Mouse (Mus musculus) heart, adult 18-20 months (tissue): ENCODE results near the gene Ppp1cc. TPM values are rescaled to one million over a fixed set of nuclear protein-coding genes. Genes with fewer than 3 reads are reported as not detected.
"Not testable (repeated sequence)": the region's sequence is repeated elsewhere in the genome, so short reads cannot be mapped to it uniquely, and the experiment has no call there.

Experiments used
- DNase-seq, 2 experiments: peaks; one replicate each; pipeline ENCODE4 v3.0.0; 2021 to 2022; ENCODE audit warnings: mixed read lengths in 1 of 2
- total RNA-seq, 2 experiments: library from RNA; stranded (reverse); gene quantifications; 2 replicates each; pipeline ENCODE4 v1.2.3; 2021

Ppp1cc gene
- total RNA-seq, 2 experiments from 2014 or later: 105 to 113 TPM

DNA sequence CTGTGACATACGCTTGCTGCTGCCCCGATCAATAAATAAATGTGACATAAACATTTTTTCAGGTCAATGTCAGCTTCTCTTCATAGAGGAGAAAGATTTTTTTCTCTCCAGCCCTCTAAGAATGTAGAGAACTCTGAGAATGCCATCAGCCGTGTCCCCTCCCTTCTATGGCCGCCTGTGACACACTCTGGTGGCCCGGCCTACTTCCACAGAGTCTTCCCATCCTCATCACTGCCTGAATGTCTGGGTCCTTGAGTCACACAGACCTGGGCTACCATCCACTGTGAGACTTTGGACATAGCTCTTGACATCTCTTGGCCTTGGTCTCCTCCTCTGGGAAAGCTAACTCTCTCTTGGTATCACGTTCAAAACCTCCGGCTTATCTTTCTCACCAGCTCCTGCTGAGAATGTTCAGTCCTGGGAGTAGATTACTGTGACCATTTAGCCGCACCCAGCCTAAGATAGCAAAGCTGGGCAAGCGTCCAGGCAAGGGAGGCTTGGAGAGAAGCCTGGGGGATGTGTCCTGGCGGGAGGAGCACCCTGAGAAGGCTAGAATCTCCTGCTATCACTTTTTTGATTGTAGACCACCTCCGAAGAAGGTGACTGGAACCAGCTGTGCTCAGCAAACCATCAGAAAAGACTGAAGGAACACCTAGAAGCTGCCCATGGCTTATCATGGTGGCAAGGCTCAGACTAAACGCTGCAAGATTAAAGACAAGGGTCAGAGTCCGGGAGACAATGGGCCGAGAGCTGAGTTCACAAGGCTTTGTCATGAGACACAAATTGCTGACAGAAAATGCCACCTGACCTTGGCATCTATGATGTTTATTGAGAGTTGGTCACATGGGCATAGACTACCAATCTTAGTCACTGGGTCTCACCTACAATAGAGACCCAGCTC, 21.3 kb upstream of the Ppp1cc start:
- DNase-seq: peak; percentile 82 to 85

GRCm38 (mm10) chr5:122138856-122139255, 19.2 kb upstream of the Ppp1cc start:
- no peak for DNase-seq

DNA sequence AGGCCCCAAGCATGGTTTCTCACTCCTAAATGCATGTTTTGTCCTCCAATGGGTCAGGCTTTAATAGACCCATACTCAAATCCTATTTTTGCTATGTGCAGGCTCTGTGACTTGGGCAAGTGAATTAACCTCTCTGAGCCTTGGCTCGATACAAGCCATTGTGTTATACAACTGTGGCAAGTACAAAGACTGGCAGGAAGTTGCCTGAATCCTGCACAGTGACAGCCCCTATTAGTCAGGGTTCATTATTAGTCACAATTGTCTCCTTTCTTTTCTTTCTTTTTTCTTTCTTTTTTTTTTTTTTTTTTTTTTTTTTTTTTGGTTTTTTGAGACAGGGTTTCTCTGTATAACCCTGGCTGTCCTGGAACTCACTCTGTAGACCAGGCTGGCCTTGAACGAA, 18.3 kb upstream of the Ppp1cc start:
- not testable (repeated sequence) for DNase-seq

- DNase-seq: no peak
These were observed 17.4 kb upstream of the Ppp1cc start, which contains the start of gene Ccdc63 for GRCm38 (mm10) chr5:122140723-122141122. TSS of gene Ccdc63 (minus strand) at chr5:122140823.

- peak in 1 of 2 experiments; percentile 71 for DNase-seq
These were observed 15.7 kb upstream of the Ppp1cc start for GRCm38 (mm10) chr5:122142230-122142992.

DNA sequence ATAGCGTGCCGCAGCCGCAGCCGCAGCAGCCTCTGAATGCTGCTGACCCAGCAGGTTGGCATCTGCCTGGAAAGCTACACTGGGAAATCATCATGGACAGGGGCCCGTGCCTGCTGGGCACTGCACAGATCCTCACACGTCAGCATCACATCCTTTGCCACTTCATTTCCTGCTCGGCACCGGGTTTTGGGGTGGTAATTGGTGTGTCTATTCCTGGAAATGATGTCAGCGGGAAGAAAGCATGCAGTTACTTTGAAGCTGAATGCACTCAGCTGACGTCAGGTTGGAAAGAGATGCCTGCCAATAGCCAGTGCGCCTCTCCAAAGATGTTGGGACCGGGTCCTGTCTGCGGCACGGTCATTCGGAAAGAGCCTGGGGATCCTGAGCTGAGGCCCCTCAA, 14.5 kb upstream of the Ppp1cc start:
- peak; percentile 80 to 89 for DNase-seq

DNA sequence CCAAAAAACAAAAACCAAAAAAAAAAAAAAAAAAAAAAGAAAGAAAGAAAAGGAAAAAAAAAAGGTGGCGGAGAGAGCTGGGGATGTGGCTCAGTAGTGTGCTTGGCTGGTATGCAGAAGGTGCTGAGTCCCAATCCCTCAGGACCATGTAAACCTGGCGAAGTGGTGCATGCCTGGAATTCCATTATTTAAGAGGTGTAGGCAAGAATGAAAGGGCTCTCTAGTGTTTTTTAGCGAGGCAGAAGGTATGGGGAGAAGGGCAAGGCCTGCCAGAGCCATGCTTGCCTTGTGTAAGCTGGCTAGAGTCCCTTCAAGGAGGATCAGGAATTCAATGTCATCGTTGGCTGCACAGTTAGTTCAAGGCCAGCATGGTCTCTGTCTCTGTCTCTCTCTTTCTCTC, 13.3 kb upstream of the Ppp1cc start:
- DNase-seq: peak in 1 of 2 experiments; percentile 15

- peak; percentile 84 for DNase-seq
These were observed 12.6 kb upstream of the Ppp1cc start for GRCm38 (mm10) chr5:122145381-122146055.

DNA sequence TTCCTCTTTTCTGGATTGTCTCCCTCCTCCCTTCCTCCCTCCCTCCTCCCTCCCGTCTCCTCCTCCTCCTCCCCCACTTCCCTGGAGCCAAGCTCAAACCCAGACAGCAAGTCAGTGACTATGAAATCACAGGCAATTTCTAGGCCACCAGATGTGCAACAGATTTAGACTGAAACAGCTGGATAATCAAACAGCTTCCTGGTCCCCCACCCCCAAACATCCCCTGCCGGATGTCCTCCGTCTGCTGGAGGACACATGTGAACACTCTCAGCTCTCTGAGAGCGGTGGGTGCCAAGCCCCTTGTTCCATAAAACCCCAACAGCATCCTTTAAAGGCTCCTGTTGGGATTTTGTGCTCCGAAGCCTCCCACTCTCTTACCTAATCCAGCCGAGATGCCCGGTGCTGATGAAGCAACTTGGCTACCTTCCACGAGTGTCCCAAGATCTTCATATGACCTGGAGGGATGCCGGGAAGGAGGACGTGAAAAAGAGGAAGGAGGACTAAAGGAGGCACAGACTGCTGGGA, 12.0 kb upstream of the Ppp1cc start:
- DNase-seq: peak; percentile 86 to 88

DNA sequence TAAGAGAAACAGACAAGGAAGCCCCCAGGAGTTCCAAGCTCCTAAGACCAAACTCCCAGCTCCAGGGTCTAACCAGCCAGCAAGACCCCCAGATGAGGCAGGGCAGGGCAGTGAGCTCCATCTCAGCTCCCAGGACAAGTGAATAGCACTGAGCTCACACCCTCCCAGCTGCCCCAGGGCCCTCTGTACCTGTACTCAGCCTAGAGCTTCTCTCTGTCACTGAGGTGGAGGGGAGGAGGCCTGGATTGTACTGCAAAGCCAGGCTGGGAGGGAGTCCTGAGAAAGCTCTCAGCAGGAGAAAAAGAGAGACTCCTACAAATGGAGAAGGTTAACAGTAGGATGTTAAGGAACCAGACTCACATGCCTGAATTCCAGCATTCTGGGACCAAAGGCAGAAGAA, 11.5 kb upstream of the Ppp1cc start:
- no peak for DNase-seq

DNA sequence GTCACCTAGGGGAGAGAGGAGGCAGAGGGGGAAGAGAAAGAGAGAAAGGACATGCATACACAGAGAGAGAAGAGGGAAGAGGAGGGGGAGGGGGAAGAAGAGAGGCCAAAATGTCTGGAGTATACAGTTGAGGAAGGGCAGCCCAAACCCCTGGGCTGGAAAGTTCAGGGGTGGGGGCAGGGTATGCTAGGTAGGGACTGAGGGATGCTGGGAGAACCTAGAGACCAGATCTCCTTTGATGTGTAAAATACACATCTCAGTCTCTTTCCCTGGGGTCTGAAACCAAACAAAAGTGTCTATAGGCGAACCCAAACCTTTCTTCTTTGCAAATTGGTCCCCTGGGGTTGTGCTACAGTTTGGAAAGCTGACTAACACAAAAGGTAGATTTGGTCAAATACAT, 10.0 kb upstream of the Ppp1cc start:
- no peak for DNase-seq

DNA sequence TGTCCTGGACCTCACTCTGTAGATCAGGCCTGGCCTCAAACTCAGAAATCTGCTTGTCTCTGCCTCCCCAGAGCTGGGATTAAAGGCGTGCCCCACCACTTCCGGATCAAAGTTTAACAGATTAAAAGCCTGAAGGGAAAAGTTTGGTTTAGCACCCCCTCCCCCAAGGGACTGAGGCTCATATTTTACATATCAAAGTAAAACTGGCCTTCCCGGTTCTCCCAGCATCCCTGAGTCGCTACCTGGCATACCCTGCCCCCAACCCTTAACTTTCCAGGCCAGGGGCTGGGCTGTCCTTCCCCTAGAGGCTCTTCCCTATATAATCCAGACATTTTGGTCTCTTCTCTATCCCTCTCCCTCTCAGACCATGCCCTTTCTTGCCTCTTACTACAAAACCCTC, 8.8 kb upstream of the Ppp1cc start:
- DNase-seq: no peak

GRCm38 (mm10) chr5:122152508-122152907, 5.6 kb upstream of the Ppp1cc start:
- not testable (repeated sequence) for DNase-seq

DNA sequence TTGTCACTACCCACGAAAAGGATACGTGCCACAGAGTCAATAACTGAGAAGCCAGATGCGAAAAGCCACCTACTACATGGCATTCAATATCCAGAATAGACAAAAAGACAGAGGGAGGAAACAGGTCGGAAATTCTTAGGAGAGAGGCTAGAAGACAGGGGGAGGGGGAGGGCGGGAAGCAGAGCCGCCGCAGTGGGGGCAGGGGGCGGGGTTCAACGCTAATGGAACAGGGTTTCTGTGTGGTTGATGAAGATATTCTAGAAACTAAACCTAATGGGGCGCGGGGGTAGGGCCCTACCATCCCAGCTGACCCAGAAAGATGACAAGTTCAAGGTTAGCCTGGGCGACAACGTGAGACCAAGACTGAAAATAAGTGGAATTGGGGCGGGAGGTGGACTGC, 4.1 kb upstream of the Ppp1cc start:
- DNase-seq: no peak

GRCm38 (mm10) chr5:122154782-122155181, 3.3 kb upstream of the Ppp1cc start:
- DNase-seq: no peak

GRCm38 (mm10) chr5:122155613-122156012, 2.5 kb upstream of the Ppp1cc start:
- DNase-seq: no peak

DNA sequence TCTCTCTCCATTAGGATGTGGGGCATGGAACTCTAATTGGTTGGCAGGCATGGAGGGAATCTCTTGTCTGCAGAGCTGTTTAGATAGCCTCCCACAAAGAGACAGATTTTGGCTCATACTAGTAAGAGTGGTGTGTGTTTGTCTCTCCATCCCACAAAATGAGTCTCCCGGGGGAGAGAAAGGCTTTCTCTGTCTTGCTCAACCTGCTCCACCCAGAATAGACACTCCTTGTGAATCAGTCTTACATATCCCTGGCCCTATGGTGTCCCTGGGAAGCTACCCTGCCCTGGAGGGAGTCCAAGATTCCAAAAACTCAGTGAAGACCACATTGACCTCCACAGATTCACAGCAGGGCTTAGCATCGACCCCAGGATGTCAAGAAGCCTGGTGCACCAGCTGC, 1.6 kb upstream of the Ppp1cc start:
- DNase-seq: no peak

DNA sequence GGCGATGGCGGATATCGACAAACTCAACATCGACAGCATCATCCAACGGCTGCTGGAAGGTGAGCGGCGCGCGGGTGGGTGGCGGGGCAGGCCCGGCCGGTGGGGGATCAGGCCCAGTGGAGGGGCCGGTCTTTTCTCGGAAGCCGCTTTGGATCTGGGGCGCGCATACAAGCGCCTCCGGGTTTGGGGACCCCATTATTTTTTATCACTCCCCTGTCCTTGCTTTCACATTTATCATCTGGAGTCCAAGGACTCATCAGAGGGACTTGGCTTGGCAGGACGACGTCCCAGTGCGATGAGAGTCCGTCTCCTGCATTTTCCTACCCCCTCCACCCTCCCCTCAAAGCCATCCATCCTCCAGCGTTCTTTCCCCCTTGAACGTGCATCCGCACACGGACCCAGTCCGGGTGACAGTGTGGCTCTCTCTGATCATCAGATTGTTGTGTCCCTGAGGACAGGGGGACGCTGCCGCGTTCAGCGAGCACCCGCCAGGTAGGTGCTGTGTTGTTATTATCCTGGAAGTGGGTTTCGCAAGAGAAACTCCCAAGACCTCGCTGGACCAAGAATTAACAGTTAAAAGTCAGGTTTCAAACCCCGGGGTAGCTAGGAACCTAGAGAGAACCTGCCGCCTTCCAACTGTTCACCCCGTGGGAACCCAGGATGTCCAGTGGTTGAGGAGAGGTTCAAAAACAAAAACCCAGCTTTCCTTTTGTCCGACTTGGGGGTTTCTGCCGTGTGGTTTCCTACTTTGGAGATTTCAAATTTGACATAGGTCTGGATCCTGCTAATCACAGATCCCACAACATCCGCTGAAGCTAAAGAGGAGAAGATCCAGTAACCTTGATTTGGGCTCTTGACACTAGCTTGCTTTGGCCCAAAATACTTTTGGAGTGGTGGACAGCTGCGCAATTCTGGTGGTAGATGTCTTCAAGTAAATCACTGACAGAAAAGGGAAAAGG, 758 bp downstream of the Ppp1cc start:
- peak in 1 of 2 experiments; percentile 58 for DNase-seq

DNA sequence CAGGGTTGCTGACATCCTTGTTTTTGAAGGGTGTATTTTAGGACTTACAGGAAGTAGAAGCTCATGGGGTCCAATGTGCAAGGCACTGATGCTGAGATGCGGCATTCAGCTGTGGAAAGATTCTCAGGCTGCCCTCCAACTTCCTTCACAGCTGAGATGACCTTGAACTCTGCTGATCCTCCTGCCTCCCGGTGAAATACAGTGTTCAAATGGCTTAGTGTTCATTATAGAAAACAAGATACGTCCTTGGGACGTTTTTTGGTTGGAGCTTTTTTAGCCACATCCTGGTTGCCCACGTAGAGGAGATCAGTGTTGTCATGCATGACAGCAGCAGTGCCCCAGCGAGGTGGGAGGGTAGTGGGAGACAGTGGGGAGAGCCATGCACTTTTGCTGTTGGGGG, 5.1 kb downstream of the Ppp1cc start:
- DNase-seq: peak in 1 of 2 experiments; percentile 29

DNA sequence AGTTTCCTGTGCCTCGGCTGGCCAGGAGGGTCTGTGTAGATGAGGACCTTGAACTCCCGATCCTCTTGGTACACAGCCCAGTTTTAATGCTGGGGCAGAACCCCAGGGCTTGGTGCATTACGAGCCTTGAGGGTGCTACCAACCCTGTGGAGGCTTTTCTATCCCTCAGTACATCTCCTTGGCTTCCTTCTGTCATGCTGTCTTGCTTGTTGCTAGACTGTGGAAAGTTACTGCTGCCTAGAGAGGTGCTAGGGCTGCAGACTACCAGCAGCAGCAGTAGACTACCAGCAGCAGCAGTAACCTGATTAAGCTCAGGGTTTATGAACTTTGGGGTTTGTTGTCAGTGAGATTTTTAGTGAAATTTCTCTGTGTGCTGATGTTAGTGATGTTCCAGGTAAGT, 5.9 kb downstream of the Ppp1cc start:
- DNase-seq: no peak
